Comparison of ENCODE assay signal across 17 mouse cellular contexts in the genomic region with DNA sequence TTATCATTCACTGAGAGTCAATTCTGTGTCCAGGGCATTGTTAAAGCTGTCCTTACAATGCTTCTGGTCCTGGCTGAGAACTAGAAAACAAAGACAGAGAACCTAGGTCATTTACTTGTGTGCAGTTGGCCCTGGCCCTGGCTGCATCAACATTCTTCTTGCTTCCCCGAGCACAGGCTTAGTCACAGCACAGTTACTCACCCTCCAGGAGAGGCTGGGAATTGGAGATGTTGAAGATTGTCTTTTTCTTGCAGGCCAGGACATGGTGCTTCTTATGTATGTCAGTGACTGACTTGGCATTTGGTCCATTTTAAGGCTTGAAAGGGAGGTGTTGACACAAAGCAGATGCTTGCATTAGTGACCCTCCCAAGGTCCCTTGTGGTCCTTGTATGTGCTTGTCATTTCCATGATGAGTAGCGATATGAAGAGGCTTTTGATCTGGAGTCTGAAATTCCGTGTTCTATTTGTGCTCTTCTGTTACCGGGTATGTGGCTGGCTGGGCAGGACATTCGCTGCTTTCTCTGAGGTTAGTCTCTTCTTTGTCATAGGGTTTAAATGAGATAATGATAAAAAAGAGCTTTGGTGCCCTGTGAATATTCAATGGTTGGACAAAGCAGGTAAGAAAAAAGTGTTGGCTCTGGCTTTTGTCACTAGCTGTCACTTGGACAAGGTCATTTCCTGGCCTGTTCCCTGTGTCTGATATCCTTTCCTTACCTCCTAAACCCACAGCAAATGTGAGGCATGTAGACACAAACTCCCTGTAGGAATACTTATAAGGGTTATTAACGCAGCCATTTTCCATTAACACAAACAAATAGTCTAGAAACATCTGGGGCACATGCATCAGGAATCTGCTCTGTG.
DNase-seq lines count a peak whose midpoint lies in the region; ATAC-seq and TF ChIP-seq lines count a peak whose summit lies in the region.
"Had no signal": no experiment of that assay in that cellular context is flagged by ENCODE, and none has a peak within 500 bp of the region (broad histone marks: within the 10 kb centered on the region; RNA-seq: fewer than 3 reads in every experiment).

No protein-coding gene starts in this region.

- peak; percentile 17 for DNase-seq in adrenal gland, adult 8-10 months
- DNase-seq in adrenal gland, adult 18-20 months (ENCODE audit: low spot score in 2 of 2) = no peak
- DNase-seq in Muller cell, postnatal 12 days (ENCODE audit: inconsistent ontology term) = peak; percentile 56
- DNase-seq in heart, adult 9 months (ENCODE audit: low spot score in 2 of 2) = peak; percentile 29 to 33
- DNase-seq in heart, postnatal 4 days = peak; percentile 14
- DNase-seq in thymus, postnatal 14 days = no peak
- no peak for DNase-seq in forebrain, embryonic 14.5 days (ENCODE audit: low spot score)
- DNase-seq in kidney, adult 2 months = no peak
- DNase-seq: kidney, postnatal 4 days; layer of hippocampus, postnatal 36 days; lung, postnatal 36 days; thymus, postnatal 25 days had no signal

- 78% methylated on average over 6 of the region's 6 CpGs for WGBS in forebrain, embryonic 14.5 days
- WGBS in kidney, adult 2 months = 83% methylated on average over 6 of the region's 6 CpGs

- no peak for TF ChIP-seq CTCF in kidney, adult 2 months (conservative IDR thresholded peaks at IDR 0.05; ENCODE audit: insufficient read depth, insufficient read length, low read depth, low read length)

- H3K4me1 ChIP-seq in forebrain, embryonic 14.5 days (ENCODE audit: control insufficient read depth, insufficient read depth, low read length) = no peaks in the 10 kb centered on the region
- no peaks in the 10 kb centered on the region for H3K4me1 ChIP-seq in kidney, adult 2 months (ENCODE audit: control insufficient read depth, insufficient read depth, low read length)
- H3K4me1 ChIP-seq: forebrain, embryonic 13.5 days; liver, embryonic 15.5 days; midbrain, embryonic 12.5 days had no signal

- no peaks in the 10 kb centered on the region for H3K36me3 ChIP-seq in forebrain, embryonic 14.5 days (ENCODE audit: control insufficient read depth, insufficient read depth, low read length)
- no peaks in the 10 kb centered on the region for H3K36me3 ChIP-seq in kidney, adult 2 months (ENCODE audit: control insufficient read depth, insufficient read depth, low read length)
- H3K36me3 ChIP-seq: hindbrain, embryonic 13.5 days; liver, embryonic 15.5 days; midbrain, embryonic 12.5 days had no signal

- no peaks in the 10 kb centered on the region for H3K9me3 ChIP-seq in forebrain, embryonic 14.5 days (replicated peaks; ENCODE audit: control insufficient read depth, low read length)
- H3K9me3 ChIP-seq: forebrain, embryonic 13.5 days; hindbrain, embryonic 13.5 days; liver, embryonic 15.5 days; midbrain, embryonic 12.5 days had no signal

- TF ChIP-seq POLR2A in kidney, adult 2 months (IDR thresholded peaks at IDR 0.05; ENCODE audit: low read depth, low read length) = no peak

- H3K27me3 ChIP-seq in forebrain, embryonic 14.5 days (replicated peaks; ENCODE audit: control insufficient read depth, insufficient read depth, low read length) = no peaks in the 10 kb centered on the region
- H3K27me3 ChIP-seq in kidney, adult 2 months (replicated peaks; ENCODE audit: control insufficient read depth, insufficient read depth, low read length) = no peaks in the 10 kb centered on the region
- H3K27me3 ChIP-seq: forebrain, embryonic 13.5 days; hindbrain, embryonic 13.5 days; liver, embryonic 15.5 days; midbrain, embryonic 12.5 days had no signal

- no peak overlapping the region for H3K9ac ChIP-seq in forebrain, embryonic 14.5 days (ENCODE audit: low read length)
- H3K9ac ChIP-seq: forebrain, embryonic 13.5 days; hindbrain, embryonic 13.5 days; liver, embryonic 15.5 days; midbrain, embryonic 12.5 days had no signal

- H3K27ac ChIP-seq in forebrain, embryonic 14.5 days (ENCODE audit: low read depth, low read length) = no peak overlapping the region
- H3K27ac ChIP-seq in kidney, adult 2 months (ENCODE audit: insufficient read depth, low read depth, low read length) = no peak overlapping the region
- H3K27ac ChIP-seq: forebrain, embryonic 13.5 days; hindbrain, embryonic 13.5 days; liver, embryonic 15.5 days; midbrain, embryonic 12.5 days had no signal

- no peak overlapping the region for H3K4me3 ChIP-seq in forebrain, embryonic 14.5 days (ENCODE audit: low read depth, low read length)
- no peak overlapping the region for H3K4me3 ChIP-seq in kidney, adult 2 months (ENCODE audit: insufficient read depth, low read depth, low read length)
- H3K4me3 ChIP-seq: forebrain, embryonic 13.5 days; hindbrain, embryonic 13.5 days; liver, embryonic 15.5 days; midbrain, embryonic 12.5 days had no signal

- H3K4me2 ChIP-seq in forebrain, embryonic 14.5 days (ENCODE audit: low read length) = no peak overlapping the region
- H3K4me2 ChIP-seq: forebrain, embryonic 13.5 days; hindbrain, embryonic 13.5 days; liver, embryonic 15.5 days; midbrain, embryonic 12.5 days had no signal

- no peak for ATAC-seq in forebrain, embryonic 14.5 days
- ATAC-seq: forebrain, embryonic 13.5 days; intestine, embryonic 16.5 days had no signal

Comparison
In these comparisons a context has a peak if more than half of its experiments do, and no peak if none do; other contexts are left out.
1. DNase-seq: peak in adrenal gland, adult 8-10 months (single experiment), Muller cell, postnatal 12 days (single experiment), heart, adult 9 months (2 of 2) and heart, postnatal 4 days (single experiment); none in adrenal gland, adult 18-20 months (0 of 2), thymus, postnatal 14 days (single experiment), forebrain, embryonic 14.5 days (single experiment) and kidney, adult 2 months (single experiment).